Mouse (Mus musculus) limb, embryonic 14.5 days (tissue): ENCODE measurements around the gene Cog7. TPM values are rescaled to one million over a fixed set of nuclear protein-coding genes. Genes with fewer than 3 reads are reported as not detected.

Experiments used
- ATAC-seq: fragments of 200-750 bp; cut with Nextera tagmentation; 2 replicates; pipeline ENCODE4 v1.8.0; 2017; ENCODE audit warnings: low read depth, moderate number of reproducible peaks, moderate TSS enrichment; ENCODE audit not compliant: low FRiP score
- DNase-seq: peaks from one replicate; pipeline ENCODE4 v3.0.0-alpha.2; 2015; ENCODE audit warnings: low spot score
- H3K27ac ChIP-seq: fragments of 300-500 bp; sonication (generic); replicated peaks from 2 replicates; pipeline ENCODE4 v1.5.1; 2014; ENCODE audit warnings: low read depth, mild to moderate bottlenecking, low read length, moderate library complexity, mixed read lengths
- H3K27me3 ChIP-seq: fragments of 300-500 bp; sonication (generic); 2 replicates; pipeline ENCODE4 v1.6.1; 2014; ENCODE audit warnings: low read length, mixed read lengths; ENCODE audit not compliant: control insufficient read depth, insufficient read depth
- H3K36me3 ChIP-seq: fragments of 300-500 bp; sonication (generic); 2 replicates; pipeline ENCODE4 v1.6.1; 2014; ENCODE audit warnings: mild to moderate bottlenecking, low read length, moderate library complexity, mixed read lengths; ENCODE audit not compliant: control insufficient read depth, insufficient read depth
- H3K4me1 ChIP-seq: fragments of 300-500 bp; sonication (generic); 2 replicates; pipeline ENCODE4 v1.6.1; 2014; ENCODE audit warnings: antibody characterized with exemption, low read length, mixed read lengths; ENCODE audit not compliant: control insufficient read depth, insufficient read depth
- H3K4me2 ChIP-seq: fragments of 300-500 bp; sonication (generic); replicated peaks from 2 replicates; pipeline ENCODE4 v1.6.1; 2014; ENCODE audit warnings: low read depth, mild to moderate bottlenecking, low read length, moderate library complexity; ENCODE audit not compliant: severe bottlenecking
- H3K4me3 ChIP-seq: fragments of 300-500 bp; sonication (generic); replicated peaks from 2 replicates; pipeline ENCODE4 v1.5.1; 2014; ENCODE audit warnings: low read length
- H3K9ac ChIP-seq: fragments of 300-500 bp; sonication (generic); 2 replicates; pipeline ENCODE4 v1.6.1; 2014; ENCODE audit warnings: mild to moderate bottlenecking, low read depth, low read length, moderate library complexity; ENCODE audit not compliant: severe bottlenecking
- H3K9me3 ChIP-seq: fragments of 300-500 bp; sonication (generic); 2 replicates; pipeline ENCODE4 v1.6.1; 2016; ENCODE audit warnings: low read length; ENCODE audit not compliant: control insufficient read depth
- POLR2A ChIP-seq: fragments of 200-500 bp; IDR thresholded peaks from 2 replicates; pipeline ENCODE4 v1.8.0; 2012; ENCODE audit warnings: inconsistent platforms, mild to moderate bottlenecking, moderate library complexity, borderline replicate concordance; ENCODE audit not compliant: insufficient read depth, insufficient read length; ENCODE audit errors: extremely low read depth
- WGBS: fragments of 180-500 bp; shearing (Covaris S2); extraction: QIAGEN DNeasy Blood & Tissue Kit; methylation state at CpG from one replicate; pipeline ENCODE4 v1.1.7; 2014; 5-methylcytosine and 5-hydroxymethylcytosine counted together
- polyA plus RNA-seq, 2 experiments: library from polyadenylated mRNA; depleted of rRNA in 1 of 2; stranded (reverse) in 1 of 2; unstranded in 1 of 2; fragments of >200 nt; fragmentation: Nextera tagmentation in 1 of 2; extraction: Ambion mirVana in 1 of 2; gene quantifications; 2 replicates each; pipeline versions ENCODE4 v1.2.1 to v1.2.3; 2012 to 2014

Gene Cog7
- polyA plus RNA-seq, 2 experiments, result 15.2 to 18.9 TPM

- TF ChIP-seq POLR2A, result no peak
- H3K27ac ChIP-seq, result no peak overlapping the region
- 76% methylated on average over 3 of the region's 3 CpGs for WGBS
- H3K9ac ChIP-seq, result no peak overlapping the region
- H3K4me2 ChIP-seq, result no peak overlapping the region
- peaks cover 4% of the 10 kb centered on the region; the same call in 1 of the 2 replicates for H3K36me3 ChIP-seq
- H3K4me3 ChIP-seq, result no peak overlapping the region
- H3K9me3 ChIP-seq, result no peaks in the 10 kb centered on the region
- no peak for DNase-seq
- ATAC-seq, result no peak
- no peaks in the 10 kb centered on the region for H3K27me3 ChIP-seq
- peaks cover 32% of the 10 kb centered on the region for H3K4me1 ChIP-seq
These were observed 36.7 kb upstream of the Cog7 start for GRCm38 (mm10) chr7:122018247-122018646.

- peaks cover 32% of the 10 kb centered on the region for H3K4me1 ChIP-seq
These were observed 34.2 kb upstream of the Cog7 start for GRCm38 (mm10) chr7:122015734-122016133.

GRCm38 (mm10) chr7:122015105-122015504 lies 33.6 kb upstream of the Cog7 start:
- 38% methylated on average over 8 of the region's 8 CpGs for WGBS
- no peak overlapping the region for H3K4me3 ChIP-seq
- H3K4me1 ChIP-seq, result peaks cover 32% of the 10 kb centered on the region
- no peak overlapping the region for H3K9ac ChIP-seq
- peak; percentile 74 for ATAC-seq
- DNase-seq, result peak; percentile 56
- no peak for TF ChIP-seq POLR2A
- H3K27ac ChIP-seq, result 0 out of 2 replicates have a peak overlapping the region, but pooled peaks have one; percentile 27
- H3K27me3 ChIP-seq, result no peaks in the 10 kb centered on the region
- H3K4me2 ChIP-seq, result no peak overlapping the region
- H3K9me3 ChIP-seq, result no peaks in the 10 kb centered on the region
- peaks cover 26% of the 10 kb centered on the region for H3K36me3 ChIP-seq

More at GRCm38 (mm10) chr7:122015734-122016133, 34.2 kb upstream of the Cog7 start:
- no peak overlapping the region for H3K4me2 ChIP-seq
- DNase-seq (no peak), ATAC-seq (0 out of 2 replicates have a peak, but pooled peaks have one; percentile 4)
- 0 out of 2 replicates have a peak overlapping the region, but pooled peaks have one; percentile 27 for H3K27ac ChIP-seq
- H3K36me3 ChIP-seq, result peaks cover 20% of the 10 kb centered on the region
- H3K9me3 ChIP-seq, result no peaks in the 10 kb centered on the region
- no peak overlapping the region for H3K4me3 ChIP-seq
- H3K9ac ChIP-seq, result 0 out of 2 replicates have a peak overlapping the region, but pooled peaks have one; percentile 12
- no peaks in the 10 kb centered on the region for H3K27me3 ChIP-seq
- no peak for TF ChIP-seq POLR2A
- WGBS, result 27% methylated on average over 10 of the region's 10 CpGs

- Histone ChIP-seq H3K4me3 (no peak overlapping the region), H3K27me3 (no peaks in the 10 kb centered on the region), H3K36me3 (peaks cover 44% of the 10 kb centered on the region), H3K27ac (no peak overlapping the region), H3K4me2 (no peak overlapping the region), H3K9me3 (no peaks in the 10 kb centered on the region), H3K4me1 (peaks cover 17% of the 10 kb centered on the region), H3K9ac (no peak overlapping the region)
- no peak for TF ChIP-seq POLR2A
- DNase-seq (no peak), ATAC-seq (no peak)
- WGBS, result 87% methylated on average over 10 of the region's 10 CpGs
These were observed 31.4 kb upstream of the Cog7 start for GRCm38 (mm10) chr7:122012949-122013348.

- H3K9ac ChIP-seq, result no peak overlapping the region
- DNase-seq (no peak), ATAC-seq (no peak)
- H3K4me1 ChIP-seq, result peaks cover 17% of the 10 kb centered on the region
- no peaks in the 10 kb centered on the region for H3K27me3 ChIP-seq
- H3K4me2 ChIP-seq, result no peak overlapping the region
- peaks cover 50% of the 10 kb centered on the region for H3K36me3 ChIP-seq
- H3K9me3 ChIP-seq, result no peaks in the 10 kb centered on the region
- WGBS, result 96% methylated on average over 4 of the region's 4 CpGs
- no peak overlapping the region for H3K27ac ChIP-seq
- no peak for TF ChIP-seq POLR2A
- no peak overlapping the region for H3K4me3 ChIP-seq
These were observed 30.9 kb upstream of the Cog7 start for GRCm38 (mm10) chr7:122012370-122012769.

GRCm38 (mm10) chr7:122000396-122000795 lies 18.9 kb upstream of the Cog7 start:
- 80% methylated on average over 8 of the region's 8 CpGs for WGBS
- no peak for TF ChIP-seq POLR2A
- no peak for DNase-seq

More at GRCm38 (mm10) chr7:122000396-122000795, 18.9 kb upstream of the Cog7 start:
- no peaks in the 10 kb centered on the region for H3K9me3 ChIP-seq
- H3K4me1 ChIP-seq, result no peaks in the 10 kb centered on the region
- no peak for ATAC-seq
- no peaks in the 10 kb centered on the region for H3K27me3 ChIP-seq
- peaks cover 91% of the 10 kb centered on the region for H3K36me3 ChIP-seq
- H3K9ac ChIP-seq, result no peak overlapping the region
- no peak overlapping the region for H3K27ac ChIP-seq
- no peak overlapping the region for H3K4me3 ChIP-seq
- H3K4me2 ChIP-seq, result no peak overlapping the region
